Mouse (Mus musculus): ENCODE measurements around the gene Cyp2c70. TPM values are rescaled to one million over a fixed set of nuclear protein-coding genes. Genes with fewer than 3 reads are reported as not detected.

Gene Cyp2c70
- polyA plus RNA-seq, 1 experiment from 2014 or later = not detected

Other genes with a start within 250 kb of the Cyp2c70 start
- gene Cyp2c37, start 194.9 kb downstream of the Cyp2c70 start, polyA plus RNA-seq (2014; fragmentation: Nextera tagmentation; extraction: Ambion mirVana) = not detected in 2 replicates
- gene Cyp2c54, start 113.5 kb downstream of the Cyp2c70 start, polyA plus RNA-seq (2014; fragmentation: Nextera tagmentation; extraction: Ambion mirVana) = not detected in 2 replicates
- gene Cyp2c50, start 97.6 kb downstream of the Cyp2c70 start, polyA plus RNA-seq (2014; fragmentation: Nextera tagmentation; extraction: Ambion mirVana) = not detected in 2 replicates
- gene Pdlim1, start 84.5 kb upstream of the Cyp2c70 start, polyA plus RNA-seq (2014; fragmentation: Nextera tagmentation; extraction: Ambion mirVana) = 143 and 150 TPM in 2 replicates